Mouse (Mus musculus) kidney, postnatal 0 days (tissue): ENCODE measurements around the gene Fkbp11. TPM values are rescaled to one million over a fixed set of nuclear protein-coding genes. Genes with fewer than 3 reads are reported as not detected.

ENCODE experiments used
- ATAC-seq: fragments of 200-750 bp; cut with Nextera tagmentation; replicated peaks from 2 replicates; pipeline ENCODE4 v1.8.0; 2017; ENCODE audit warnings: low read depth, moderate number of reproducible peaks, moderate TSS enrichment, moderate library complexity; ENCODE audit not compliant: low FRiP score
- DNase-seq: peaks from one replicate; pipeline ENCODE4 v3.0.0-alpha.2; 2016; ENCODE audit warnings: low spot score
- H3K27ac ChIP-seq: fragments of 300-500 bp; sonication (generic); 2 replicates; pipeline ENCODE4 v1.5.1; 2014; ENCODE audit warnings: mild to moderate bottlenecking
- H3K27me3 ChIP-seq: fragments of 300-500 bp; sonication (generic); 2 replicates; pipeline ENCODE4 v1.6.1; 2014; ENCODE audit warnings: low read length, mixed read lengths; ENCODE audit not compliant: insufficient read depth
- H3K36me3 ChIP-seq: fragments of 300-500 bp; sonication (generic); 2 replicates; pipeline ENCODE4 v1.6.1; 2014; ENCODE audit warnings: low read length, mixed read lengths; ENCODE audit not compliant: insufficient read depth
- H3K4me1 ChIP-seq: fragments of 300-500 bp; sonication (generic); replicated peaks from 2 replicates; pipeline ENCODE4 v1.6.1; 2014; ENCODE audit warnings: antibody characterized with exemption, low read length, mixed read lengths; ENCODE audit not compliant: insufficient read depth
- H3K4me2 ChIP-seq: fragments of 300-500 bp; sonication (generic); 2 replicates; pipeline ENCODE4 v1.6.1; 2014; ENCODE audit warnings: mild to moderate bottlenecking, low read length, moderate library complexity, mixed read lengths
- H3K4me3 ChIP-seq: fragments of 300-500 bp; sonication (generic); replicated peaks from 2 replicates; pipeline ENCODE4 v1.5.1; 2014; ENCODE audit warnings: low read depth, low read length
- H3K9ac ChIP-seq: fragments of 300-500 bp; sonication (generic); 2 replicates; pipeline ENCODE4 v1.6.1; 2014; ENCODE audit warnings: low read depth, low read length
- H3K9me3 ChIP-seq: fragments of 300-500 bp; sonication (generic); replicated peaks from 2 replicates; pipeline ENCODE4 v1.6.1; 2016; ENCODE audit warnings: low read length, inconsistent platforms, mixed read lengths
- CTCF ChIP-seq: IDR thresholded peaks from 2 replicates; pipeline ENCODE4 v1.5.1; 2016; ENCODE audit warnings: antibody characterized with exemption, low read depth, mild to moderate bottlenecking, moderate library complexity
- WGBS: fragments of 180-500 bp; shearing (Covaris S2); extraction: QIAGEN DNeasy Blood & Tissue Kit; methylation state at CpG from one replicate; pipeline ENCODE4 v1.1.7; 2014; 5-methylcytosine and 5-hydroxymethylcytosine counted together
- polyA plus RNA-seq: library from polyadenylated mRNA; unstranded; fragments of >200 nt; fragmentation: Nextera tagmentation; extraction: Ambion mirVana; gene quantifications from 2 replicates; pipeline ENCODE4 v1.2.1, GENCODE M21; 2015

Fkbp11 gene
- polyA plus RNA-seq, 1 experiment from 2014 or later: 34.4 TPM

DNA sequence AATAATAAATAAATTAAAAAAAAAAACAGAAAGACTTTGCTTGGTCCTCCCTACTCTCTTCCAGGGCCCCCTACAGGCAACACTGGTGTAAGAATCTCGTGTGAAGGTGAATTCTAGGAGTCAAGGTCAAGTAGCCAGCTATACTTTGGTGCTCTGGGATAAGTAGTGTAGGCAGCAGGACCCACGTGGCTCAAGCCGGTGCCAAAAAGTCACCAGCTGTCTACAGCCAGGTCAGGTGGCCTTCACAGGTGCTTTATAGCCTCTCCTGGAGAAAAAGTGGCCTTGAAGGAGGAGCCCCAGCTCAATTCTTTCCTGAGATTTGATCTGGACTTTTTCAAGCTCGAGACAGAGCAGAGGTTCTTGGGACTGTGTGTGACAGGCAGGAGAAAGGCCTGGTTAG lies 1.9 kb downstream of the Fkbp11 start:
- Histone ChIP-seq H3K27ac (no peak overlapping the region), H3K36me3 (no peaks in the 10 kb centered on the region), H3K4me2 (no peak overlapping the region), H3K9me3 (no peaks in the 10 kb centered on the region), H3K4me1 (peaks cover 18% of the 10 kb centered on the region; the same call in 1 of the 2 replicates), H3K27me3 (no peaks in the 10 kb centered on the region), H3K4me3 (no peak overlapping the region), H3K9ac (no peak overlapping the region)
- ATAC-seq (no peak), DNase-seq (no peak)
- TF ChIP-seq CTCF: peak; percentile 13; the same call in 1 of the 2 replicates
- WGBS: 80% methylated on average over 4 of the region's 4 CpGs

- no peaks in the 10 kb centered on the region for H3K36me3 ChIP-seq
- ATAC-seq (0 out of 2 replicates have a peak, but pooled peaks have one; percentile 23), DNase-seq (no peak)
- H3K27me3 ChIP-seq: no peaks in the 10 kb centered on the region
- 38% methylated on average over 19 of the region's 19 CpGs for WGBS
- H3K4me3 ChIP-seq: no peak overlapping the region
- H3K4me1 ChIP-seq: peaks cover 18% of the 10 kb centered on the region; the same call in 1 of the 2 replicates
- peak overlapping the region; percentile 30 for H3K4me2 ChIP-seq
- no peak for TF ChIP-seq CTCF
- H3K9ac ChIP-seq: no peak overlapping the region
- H3K9me3 ChIP-seq: no peaks in the 10 kb centered on the region
- no peak overlapping the region for H3K27ac ChIP-seq
These were observed 3.6 kb downstream of the Fkbp11 start for GRCm38 (mm10) chr15:98724441-98724840.

GRCm38 (mm10) chr15:98722854-98723253 lies 5.1 kb downstream of the Fkbp11 start:
- H3K4me3 ChIP-seq: no peak overlapping the region
- H3K4me2 ChIP-seq: peak overlapping the region; percentile 42
- H3K27ac ChIP-seq: no peak overlapping the region
- ATAC-seq (no peak), DNase-seq (peak; percentile 81)
- no peaks in the 10 kb centered on the region for H3K9me3 ChIP-seq
- TF ChIP-seq CTCF: no peak
- peaks cover 18% of the 10 kb centered on the region; the same call in 1 of the 2 replicates for H3K4me1 ChIP-seq
- H3K27me3 ChIP-seq: no peaks in the 10 kb centered on the region
- H3K36me3 ChIP-seq: no peaks in the 10 kb centered on the region
- WGBS: 26% methylated on average over 14 of the region's 14 CpGs
- H3K9ac ChIP-seq: 0 out of 2 replicates have a peak overlapping the region, but pooled peaks have one; percentile 3

DNA sequence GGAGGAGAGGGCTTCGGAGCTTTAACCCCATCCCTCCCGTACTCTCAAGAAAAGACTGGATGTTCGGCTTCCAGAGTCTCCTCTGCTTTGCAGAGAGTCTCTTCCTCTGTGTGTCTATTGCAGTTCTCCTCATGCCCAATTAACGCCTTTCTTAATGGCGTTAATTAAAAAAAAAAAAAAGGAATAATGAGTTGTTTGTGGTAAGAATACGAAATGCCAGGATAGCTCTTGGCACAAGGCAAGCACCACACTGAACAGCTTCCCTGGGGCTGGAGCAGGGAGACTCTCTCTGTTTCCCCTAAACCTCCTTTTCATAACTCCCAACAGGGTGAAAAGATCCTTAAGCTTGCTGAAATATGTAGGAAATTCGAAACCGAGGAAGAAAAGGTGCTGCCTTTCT lies 5.8 kb downstream of the Fkbp11 start:
- no peaks in the 10 kb centered on the region for H3K36me3 ChIP-seq
- H3K9me3 ChIP-seq: no peaks in the 10 kb centered on the region
- no peak overlapping the region for H3K4me3 ChIP-seq
- no peak overlapping the region for H3K27ac ChIP-seq
- DNase-seq (no peak), ATAC-seq (no peak)
- no peak overlapping the region for H3K4me2 ChIP-seq
- WGBS: 73% methylated on average over 8 of the region's 8 CpGs
- no peaks in the 10 kb centered on the region for H3K27me3 ChIP-seq
- no peak for TF ChIP-seq CTCF
- H3K9ac ChIP-seq: no peak overlapping the region
- H3K4me1 ChIP-seq: peaks cover 13% of the 10 kb centered on the region; the same call in 1 of the 2 replicates

DNA sequence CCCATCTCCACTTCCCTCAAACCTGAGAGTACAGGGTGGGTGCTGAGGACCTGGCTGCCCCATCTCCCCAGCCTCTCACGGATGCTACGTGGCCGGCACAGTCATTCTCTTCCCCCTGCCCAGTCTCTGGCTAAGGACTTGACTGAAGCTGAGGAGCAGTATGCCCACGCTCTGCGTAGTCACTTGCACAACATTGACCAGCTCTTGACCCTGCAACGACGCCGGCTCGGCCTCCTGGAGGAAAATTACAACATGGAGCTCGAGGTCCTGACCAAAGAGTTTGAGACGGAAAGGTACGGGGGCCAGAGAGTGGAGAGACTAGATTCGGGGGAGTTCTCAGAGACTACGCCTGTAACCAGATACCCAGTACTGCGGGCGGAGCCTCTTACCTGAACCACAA lies 10.7 kb downstream of the Fkbp11 start:
- Histone ChIP-seq H3K9me3 (no peaks in the 10 kb centered on the region), H3K36me3 (no peaks in the 10 kb centered on the region), H3K4me1 (no peaks in the 10 kb centered on the region), H3K27me3 (no peaks in the 10 kb centered on the region), H3K27ac (no peak overlapping the region), H3K4me3 (no peak overlapping the region), H3K9ac (no peak overlapping the region), H3K4me2 (no peak overlapping the region)
- no peak for TF ChIP-seq CTCF
- ATAC-seq (no peak), DNase-seq (no peak)
- WGBS: 49% methylated on average over 16 of the region's 16 CpGs

GRCm38 (mm10) chr15:98714230-98714652 lies 13.8 kb downstream of the Fkbp11 start:
- no peak overlapping the region for H3K27ac ChIP-seq
- WGBS: 62% methylated on average over 4 of the region's 5 CpGs
- H3K4me2 ChIP-seq: no peak overlapping the region
- no peak for TF ChIP-seq CTCF
- H3K4me3 ChIP-seq: no peak overlapping the region
- DNase-seq (no peak), ATAC-seq (no peak; the same call in 1 of the 2 replicates)
- no peak overlapping the region for H3K9ac ChIP-seq
- H3K9me3 ChIP-seq: no peaks in the 10 kb centered on the region
- H3K36me3 ChIP-seq: no peaks in the 10 kb centered on the region
- no peaks in the 10 kb centered on the region for H3K27me3 ChIP-seq
- H3K4me1 ChIP-seq: no peaks in the 10 kb centered on the region

GRCm38 (mm10) chr15:98710442-98710841 lies 17.6 kb downstream of the Fkbp11 start:
- WGBS: 10% methylated on average over 9 of the region's 9 CpGs
- no peak overlapping the region for H3K27ac ChIP-seq
- H3K4me3 ChIP-seq: no peak overlapping the region
- no peak overlapping the region for H3K9ac ChIP-seq
- no peak overlapping the region for H3K4me2 ChIP-seq
- no peaks in the 10 kb centered on the region for H3K4me1 ChIP-seq
- no peaks in the 10 kb centered on the region for H3K36me3 ChIP-seq
- peak; percentile 73 for DNase-seq
- H3K9me3 ChIP-seq: no peaks in the 10 kb centered on the region
- peak; percentile 88 for TF ChIP-seq CTCF
- no peaks in the 10 kb centered on the region for H3K27me3 ChIP-seq
- no peak for ATAC-seq
